Mouse (Mus musculus) telencephalon, adult 2 months (tissue): ENCODE measurements around the gene Ifnl3.

Experiments used
- DNase-seq: peaks from one replicate; pipeline ENCODE4 v3.0.0-alpha.2; 2011; ENCODE audit warnings: low read depth, low spot score

Ifnl3 gene

DNA sequence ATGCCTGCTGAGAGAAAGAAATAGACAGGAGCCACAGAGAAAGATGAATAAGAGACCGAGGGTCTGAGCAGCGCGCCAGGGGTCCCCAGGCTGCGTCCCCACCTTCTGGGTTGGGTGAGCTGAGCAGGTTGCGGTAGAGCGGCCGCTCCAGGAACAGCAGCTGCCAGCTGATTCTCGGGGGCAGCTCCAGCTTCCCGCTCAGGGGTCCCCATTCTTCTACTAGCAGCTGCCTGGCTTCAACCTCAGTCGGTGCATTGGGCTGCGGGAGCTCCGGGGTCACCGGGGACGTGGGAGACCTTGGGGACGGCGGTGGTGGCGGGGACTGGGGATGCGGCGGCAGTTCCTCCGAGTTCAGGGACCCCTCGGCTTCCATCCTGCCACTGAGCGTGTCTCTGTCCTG is 24.0 kb downstream of the Ifnl3 start:
- no peak for DNase-seq

- no peak for DNase-seq
Measured at GRCm38 (mm10) chr7:28547154-28547553, 24.5 kb downstream of the Ifnl3 start, which contains the start of gene Nccrp1. Gene Nccrp1, minus strand, starts transcription at chr7:28547254.

GRCm38 (mm10) chr7:28547628-28548027 is 25.0 kb downstream of the Ifnl3 start:
- no peak for DNase-seq

DNA sequence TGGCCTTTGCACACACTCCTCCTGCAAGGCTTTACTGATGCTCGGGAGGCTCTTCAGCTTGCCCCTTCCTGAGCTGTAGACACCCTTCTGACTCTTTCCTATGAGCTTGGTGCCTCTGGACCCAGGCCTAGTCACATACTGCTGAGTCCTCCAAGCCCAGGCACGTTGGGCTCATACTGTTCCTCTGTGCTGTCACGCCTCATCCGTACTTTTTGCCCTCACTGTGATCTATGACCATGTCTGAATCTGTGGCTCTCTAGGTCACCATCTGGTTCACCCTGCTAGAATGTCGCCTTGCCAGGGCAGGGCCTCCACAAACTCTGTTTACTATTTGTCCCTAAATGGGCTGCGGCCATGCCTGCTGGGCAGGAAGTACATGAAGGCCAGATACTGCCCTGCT is 30.4 kb downstream of the Ifnl3 start:
- DNase-seq = no peak

DNA sequence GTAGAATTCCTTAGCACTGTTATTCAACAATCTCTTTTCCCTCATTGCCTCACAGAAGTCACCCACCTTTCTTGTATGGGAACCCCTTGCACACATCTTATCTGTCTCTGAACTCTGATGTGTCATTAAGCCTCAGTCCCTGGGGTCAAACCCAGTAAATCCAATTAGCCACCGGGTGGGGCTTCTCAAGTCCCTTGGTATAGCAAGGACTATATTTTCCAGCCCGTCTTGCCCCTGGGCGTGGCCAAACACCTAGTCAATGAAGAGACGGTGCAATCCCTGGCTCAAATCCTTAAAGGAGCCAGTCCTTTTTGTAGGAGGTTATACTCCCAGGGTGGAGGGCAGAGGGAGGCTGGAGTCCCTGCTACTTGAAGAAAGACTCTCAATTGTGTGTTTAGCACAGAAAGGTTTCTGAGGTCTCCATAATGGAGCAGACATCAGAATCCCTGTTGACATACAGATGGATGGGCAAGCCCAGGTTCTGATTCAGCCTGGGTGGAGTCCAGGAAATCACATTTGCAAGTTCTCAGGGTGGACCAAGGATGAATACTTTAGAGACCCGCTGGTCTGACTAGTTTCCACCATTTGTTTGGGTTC is 33.4 kb downstream of the Ifnl3 start:
- no peak for DNase-seq

- no peak for DNase-seq
Measured at GRCm38 (mm10) chr7:28557069-28557468, 34.4 kb downstream of the Ifnl3 start.

- no peak for DNase-seq
Measured at GRCm38 (mm10) chr7:28557708-28558107, 35.1 kb downstream of the Ifnl3 start.

- no peak for DNase-seq
Measured at GRCm38 (mm10) chr7:28558486-28558885, 35.9 kb downstream of the Ifnl3 start.

DNA sequence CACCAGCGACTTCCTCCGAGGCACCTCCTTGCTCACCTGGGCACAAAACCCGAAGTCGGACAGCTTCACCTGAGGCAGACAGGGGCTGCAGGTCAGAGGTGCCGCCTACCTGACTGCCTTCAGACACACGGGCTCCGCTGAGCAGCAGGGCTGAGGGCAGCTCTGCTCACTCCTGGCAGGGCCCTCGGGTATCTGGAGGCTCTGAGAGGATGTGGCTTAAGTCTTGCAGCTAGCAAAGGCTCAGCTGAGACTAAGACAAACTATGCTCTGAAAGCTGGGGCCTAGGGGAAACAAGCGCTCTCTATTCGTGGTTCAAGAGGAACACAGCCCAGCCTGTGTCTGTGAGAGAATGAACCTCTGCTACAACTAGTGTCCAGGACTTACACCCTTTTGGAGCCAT is 38.2 kb downstream of the Ifnl3 start:
- no peak for DNase-seq

DNA sequence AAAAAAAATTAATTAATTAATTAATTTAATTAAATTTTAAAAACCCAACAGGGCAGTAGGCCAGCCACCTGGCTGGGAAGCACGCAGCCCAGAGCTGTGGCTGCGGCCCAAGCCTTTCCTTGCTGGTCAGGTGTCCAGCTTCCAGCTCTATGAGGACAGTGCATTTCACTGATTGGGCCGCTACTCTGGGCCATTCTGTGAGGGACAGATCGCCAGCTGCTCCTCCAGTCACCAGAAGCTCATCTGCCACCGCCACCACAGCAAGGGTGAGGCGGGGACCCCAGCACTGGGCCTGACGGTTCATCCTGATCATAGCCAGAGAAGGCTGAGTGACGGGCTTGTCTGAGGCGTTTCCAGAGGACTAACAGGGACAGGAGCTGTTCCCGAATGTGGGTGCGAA is 39.3 kb downstream of the Ifnl3 start:
- no peak for DNase-seq

- no peak for DNase-seq
Measured at GRCm38 (mm10) chr7:28562371-28562770, 39.7 kb downstream of the Ifnl3 start.

GRCm38 (mm10) chr7:28562951-28563350 is 40.3 kb downstream of the Ifnl3 start:
- no peak for DNase-seq

DNA sequence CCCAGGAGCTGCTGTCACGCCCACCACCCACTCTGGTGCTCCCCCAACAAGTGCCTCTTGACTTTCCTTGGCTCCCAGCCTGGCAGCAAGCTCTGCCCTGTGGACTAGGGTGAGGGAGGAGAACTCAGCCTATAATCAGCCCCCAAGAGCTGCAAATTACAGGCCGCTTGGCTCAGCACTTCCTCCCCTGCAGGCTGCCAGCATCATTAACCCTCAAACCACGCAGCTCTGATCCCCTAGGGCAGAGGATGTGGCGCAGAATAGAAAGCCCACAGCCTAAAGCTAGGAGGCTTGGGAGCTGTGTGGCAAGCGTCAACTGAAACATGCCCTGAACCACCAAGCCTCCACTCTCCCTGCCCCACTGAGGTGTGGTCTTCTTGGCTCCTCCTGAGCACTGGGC is 42.8 kb downstream of the Ifnl3 start:
- DNase-seq = no peak

- no peak for DNase-seq
Measured at GRCm38 (mm10) chr7:28567539-28567938, 44.9 kb downstream of the Ifnl3 start.

DNA sequence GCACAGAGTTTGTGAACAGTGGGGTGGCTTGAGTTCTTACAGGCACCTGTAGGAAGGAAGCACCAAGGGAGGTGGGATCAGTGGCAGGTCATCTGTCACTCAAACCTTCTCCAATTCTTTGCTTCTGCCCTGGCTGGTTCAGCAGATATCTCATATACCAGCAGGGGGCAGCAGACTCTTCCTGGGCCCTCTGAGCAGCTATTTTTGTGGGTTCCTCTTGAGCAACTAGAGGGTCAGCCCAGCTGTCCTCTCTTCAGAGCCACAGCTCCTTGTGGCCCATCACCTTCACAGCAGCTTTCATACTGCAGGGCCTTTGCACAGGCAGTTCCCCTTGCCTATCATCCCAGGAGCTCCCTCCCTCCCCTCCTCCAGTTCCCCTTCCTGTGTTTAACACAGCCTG is 45.6 kb downstream of the Ifnl3 start:
- no peak for DNase-seq

DNA sequence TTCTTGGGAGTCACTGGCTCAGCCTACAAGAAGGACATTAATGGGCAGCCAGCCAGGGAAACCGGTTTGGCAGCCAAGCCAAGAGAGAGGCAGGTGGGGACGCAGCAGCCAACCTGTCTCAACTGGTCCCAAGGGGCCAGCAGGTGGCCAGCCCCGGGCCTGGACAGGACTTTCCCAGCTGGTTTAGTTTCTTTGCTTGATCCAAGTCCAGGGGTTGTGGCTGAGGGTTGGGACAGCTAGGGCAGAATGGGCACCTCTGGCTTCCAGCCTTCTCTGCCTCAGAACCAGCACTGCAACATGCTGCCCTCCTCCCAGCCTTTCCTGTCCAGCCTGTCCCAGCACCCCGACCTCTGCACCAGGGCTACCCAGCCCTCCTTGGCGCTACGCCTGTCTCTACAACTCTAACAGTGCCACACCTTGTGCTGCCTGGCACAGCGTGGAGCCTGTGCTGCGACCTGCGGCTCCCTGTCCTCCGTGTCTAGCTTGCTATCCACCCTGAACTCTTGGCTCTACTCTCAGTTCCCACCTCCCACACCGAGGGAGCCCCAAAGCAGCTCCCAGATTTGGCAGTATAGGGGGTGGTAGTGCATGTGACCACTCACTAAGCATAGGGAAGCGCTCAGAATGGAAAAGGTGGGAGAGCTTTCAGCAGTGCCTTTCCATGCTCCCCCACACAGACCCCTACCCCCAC is 47.8 kb downstream of the Ifnl3 start:
- peak; percentile 31 for DNase-seq

DNA sequence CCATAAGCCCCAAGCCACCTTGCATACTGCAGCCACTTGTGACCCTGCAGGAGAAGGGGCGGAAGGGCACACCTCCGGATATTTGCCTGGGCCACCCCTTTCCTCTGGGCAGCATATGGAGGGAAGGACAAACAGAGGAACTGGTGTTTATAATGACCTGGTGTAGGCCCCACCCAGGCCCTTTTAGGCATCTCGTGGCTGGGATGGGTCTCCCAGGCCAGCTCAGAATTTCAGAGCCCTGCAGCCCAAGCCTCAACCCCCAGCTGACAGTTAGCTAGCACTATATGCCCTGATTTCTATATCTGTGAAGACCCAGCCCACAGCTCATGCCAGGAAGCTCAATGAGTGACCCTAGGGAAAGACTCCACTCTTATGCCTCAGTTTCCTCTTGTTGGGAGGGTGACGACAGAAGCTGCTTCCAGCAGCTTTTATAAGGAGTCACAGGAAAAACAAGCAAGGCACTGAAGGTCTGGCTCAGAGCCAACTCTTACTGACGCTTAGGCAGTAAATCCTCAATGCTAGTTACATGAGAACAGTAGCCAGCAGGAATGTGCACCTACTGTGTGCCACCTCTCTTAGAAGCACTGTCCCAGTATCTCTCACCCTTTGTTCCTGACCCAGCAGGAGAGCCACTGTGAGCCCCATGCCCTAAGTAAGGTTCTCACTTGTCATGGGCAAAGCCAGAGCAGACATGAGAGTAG is 48.5 kb downstream of the Ifnl3 start:
- DNase-seq = no peak

DNA sequence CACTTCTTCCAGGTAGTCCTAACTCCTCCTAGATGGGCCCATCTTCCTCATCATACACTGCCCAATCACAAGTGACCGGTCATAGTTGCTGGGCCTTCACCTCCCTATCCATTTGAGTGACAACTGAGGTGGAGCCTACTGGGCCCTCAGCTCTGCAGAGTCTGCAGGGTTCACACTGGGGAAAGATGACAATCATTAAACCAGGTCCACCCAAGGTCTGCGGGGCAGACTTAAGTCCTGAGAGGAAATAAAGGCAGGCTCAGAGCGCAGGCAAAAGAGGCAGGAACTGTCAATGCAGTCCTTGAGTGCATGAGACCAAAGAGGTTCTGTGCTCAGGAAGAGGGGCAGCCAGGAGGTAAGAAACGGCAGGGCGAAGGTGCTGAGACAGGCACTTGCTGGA is 50.1 kb downstream of the Ifnl3 start:
- no peak for DNase-seq

- DNase-seq = no peak
Measured at GRCm38 (mm10) chr7:28573236-28573635, 50.6 kb downstream of the Ifnl3 start.
